Mouse (Mus musculus): ENCODE results near the gene Nlgn2. TPM values are rescaled to one million over a fixed set of nuclear protein-coding genes. Genes with fewer than 3 reads are reported as not detected.

The Nlgn2 gene
- polyA plus RNA-seq, 1 experiment from 2014 or later = 4.4 TPM

- H3K4me3 ChIP-seq (ENCODE audit: low read length) = peak overlapping the region; percentile 62
- H3K36me3 ChIP-seq (ENCODE audit: control insufficient read depth, insufficient read depth, low read length) = no peaks in the 10 kb centered on the region
- H3K4me1 ChIP-seq (replicated peaks; ENCODE audit: control insufficient read depth, insufficient read depth, low read length) = peaks cover 52% of the 10 kb centered on the region
- no peaks in the 10 kb centered on the region for H3K27me3 ChIP-seq (ENCODE audit: control insufficient read depth, insufficient read depth, low read depth, low read length)
- peak overlapping the region; percentile 95 for H3K27ac ChIP-seq (ENCODE audit: low read length)
- no peaks in the 10 kb centered on the region for H3K9me3 ChIP-seq (ENCODE audit: control insufficient read depth, low read length)
- peak; percentile 35; the same call in 1 of the 2 replicates for ATAC-seq (ENCODE audit: low read depth)
- peak overlapping the region; percentile 76 for H3K9ac ChIP-seq (ENCODE audit: low read length)
- peak overlapping the region; percentile 87 for H3K4me2 ChIP-seq (ENCODE audit: low read depth, low read length)
- 1% methylated on average over 18 of the region's 18 CpGs for WGBS
These were observed 42.9 kb upstream of the Nlgn2 start for GRCm38 (mm10) chr11:69880506-69880852.

GRCm38 (mm10) chr11:69879711-69880110 lies 42.1 kb upstream of the Nlgn2 start:
- Histone ChIP-seq H3K4me1 (replicated peaks; ENCODE audit: control insufficient read depth, insufficient read depth, low read length) (peaks cover 53% of the 10 kb centered on the region), H3K9ac (ENCODE audit: low read length) (peak overlapping the region; percentile 76), H3K27ac (ENCODE audit: low read length) (no peak overlapping the region), H3K9me3 (ENCODE audit: control insufficient read depth, low read length) (no peaks in the 10 kb centered on the region), H3K4me2 (ENCODE audit: low read depth, low read length) (peak overlapping the region; percentile 87), H3K4me3 (ENCODE audit: low read length) (peak overlapping the region; percentile 62), H3K36me3 (ENCODE audit: control insufficient read depth, insufficient read depth, low read length) (no peaks in the 10 kb centered on the region), H3K27me3 (ENCODE audit: control insufficient read depth, insufficient read depth, low read depth, low read length) (no peaks in the 10 kb centered on the region)
- ATAC-seq (ENCODE audit: low read depth) = no peak
- WGBS = 35% methylated on average over 15 of the region's 15 CpGs

GRCm38 (mm10) chr11:69878952-69879351 lies 41.4 kb upstream of the Nlgn2 start:
- 80% methylated on average over 6 of the region's 6 CpGs for WGBS
- Histone ChIP-seq H3K4me1 (replicated peaks; ENCODE audit: control insufficient read depth, insufficient read depth, low read length) (peaks cover 49% of the 10 kb centered on the region), H3K9me3 (ENCODE audit: control insufficient read depth, low read length) (no peaks in the 10 kb centered on the region), H3K9ac (ENCODE audit: low read length) (peak overlapping the region; percentile 76), H3K27me3 (ENCODE audit: control insufficient read depth, insufficient read depth, low read depth, low read length) (no peaks in the 10 kb centered on the region), H3K4me3 (ENCODE audit: low read length) (peak overlapping the region; percentile 62), H3K36me3 (ENCODE audit: control insufficient read depth, insufficient read depth, low read length) (no peaks in the 10 kb centered on the region), H3K27ac (ENCODE audit: low read length) (no peak overlapping the region), H3K4me2 (ENCODE audit: low read depth, low read length) (peak overlapping the region; percentile 87)
- ATAC-seq (ENCODE audit: low read depth) = no peak

- Histone ChIP-seq H3K4me3 (ENCODE audit: low read length) (no peak overlapping the region; the same call in 1 of the 2 replicates), H3K27ac (ENCODE audit: low read length) (no peak overlapping the region)
These were observed 40.8 kb upstream of the Nlgn2 start for GRCm38 (mm10) chr11:69878399-69878798.

GRCm38 (mm10) chr11:69877878-69878277 lies 40.3 kb upstream of the Nlgn2 start, which contains the start of gene Tmem95:
Gene Tmem95, minus strand, starts transcription at chr11:69878018.
- Histone ChIP-seq H3K4me1 (replicated peaks; ENCODE audit: control insufficient read depth, insufficient read depth, low read length) (peaks cover 49% of the 10 kb centered on the region), H3K9ac (ENCODE audit: low read length) (peak within 1 kb of the TSS; percentile 49; the same call in 1 of the 2 replicates), H3K4me2 (ENCODE audit: low read depth, low read length) (peak within 1 kb of the TSS; percentile 87), H3K9me3 (ENCODE audit: control insufficient read depth, low read length) (no peaks in the 10 kb centered on the region), H3K4me3 (ENCODE audit: low read length) (no peak within 1 kb of the TSS; the same call in 1 of the 2 replicates), H3K36me3 (ENCODE audit: control insufficient read depth, insufficient read depth, low read length) (no peaks in the 10 kb centered on the region), H3K27ac (ENCODE audit: low read length) (no peak within 1 kb of the TSS; the same call in 1 of the 2 replicates), H3K27me3 (ENCODE audit: control insufficient read depth, insufficient read depth, low read depth, low read length) (no peaks in the 10 kb centered on the region)
- WGBS = 81% methylated on average over 11 of the region's 11 CpGs
- no peak for ATAC-seq (ENCODE audit: low read depth)

More at GRCm38 (mm10) chr11:69878399-69878798, 40.8 kb upstream of the Nlgn2 start:
- ATAC-seq (ENCODE audit: low read depth) = no peak
- no peaks in the 10 kb centered on the region for H3K27me3 ChIP-seq (ENCODE audit: control insufficient read depth, insufficient read depth, low read depth, low read length)
- H3K9me3 ChIP-seq (ENCODE audit: control insufficient read depth, low read length) = no peaks in the 10 kb centered on the region
- no peaks in the 10 kb centered on the region for H3K36me3 ChIP-seq (ENCODE audit: control insufficient read depth, insufficient read depth, low read length)
- no peak overlapping the region for H3K4me2 ChIP-seq (ENCODE audit: low read depth, low read length)
- WGBS = 75% methylated on average over 3 of the region's 3 CpGs
- H3K4me1 ChIP-seq (replicated peaks; ENCODE audit: control insufficient read depth, insufficient read depth, low read length) = peaks cover 49% of the 10 kb centered on the region
- peak overlapping the region; percentile 49; the same call in 1 of the 2 replicates for H3K9ac ChIP-seq (ENCODE audit: low read length)

GRCm38 (mm10) chr11:69876867-69877266 lies 39.3 kb upstream of the Nlgn2 start:
- peak overlapping the region; percentile 72 for H3K27ac ChIP-seq (ENCODE audit: low read length)
- H3K4me1 ChIP-seq (replicated peaks; ENCODE audit: control insufficient read depth, insufficient read depth, low read length) = peaks cover 49% of the 10 kb centered on the region
- WGBS = 3% methylated on average over 12 of the region's 12 CpGs
- ATAC-seq (ENCODE audit: low read depth) = peak; percentile 16
- no peaks in the 10 kb centered on the region for H3K27me3 ChIP-seq (ENCODE audit: control insufficient read depth, insufficient read depth, low read depth, low read length)
- no peaks in the 10 kb centered on the region for H3K9me3 ChIP-seq (ENCODE audit: control insufficient read depth, low read length)
- no peak overlapping the region for H3K4me3 ChIP-seq (ENCODE audit: low read length)
- no peaks in the 10 kb centered on the region for H3K36me3 ChIP-seq (ENCODE audit: control insufficient read depth, insufficient read depth, low read length)
- 0 out of 2 replicates have a peak overlapping the region, but pooled peaks have one; percentile 13 for H3K9ac ChIP-seq (ENCODE audit: low read length)
- H3K4me2 ChIP-seq (ENCODE audit: low read depth, low read length) = peak overlapping the region; percentile 36

GRCm38 (mm10) chr11:69876186-69876585 lies 38.6 kb upstream of the Nlgn2 start:
- ATAC-seq (ENCODE audit: low read depth) = peak; percentile 18
- H3K4me1 ChIP-seq (replicated peaks; ENCODE audit: control insufficient read depth, insufficient read depth, low read length) = peaks cover 45% of the 10 kb centered on the region
- 24% methylated on average over 7 of the region's 7 CpGs for WGBS

GRCm38 (mm10) chr11:69872451-69872850 lies 34.9 kb upstream of the Nlgn2 start:
- no peaks in the 10 kb centered on the region for H3K36me3 ChIP-seq (ENCODE audit: control insufficient read depth, insufficient read depth, low read length)
- H3K9me3 ChIP-seq (ENCODE audit: control insufficient read depth, low read length) = no peaks in the 10 kb centered on the region
- no peaks in the 10 kb centered on the region for H3K27me3 ChIP-seq (ENCODE audit: control insufficient read depth, insufficient read depth, low read depth, low read length)
- ATAC-seq (ENCODE audit: low read depth) = no peak
- H3K4me2 ChIP-seq (ENCODE audit: low read depth, low read length) = no peak overlapping the region
- no peak overlapping the region for H3K4me3 ChIP-seq (ENCODE audit: low read length)
- H3K4me1 ChIP-seq (replicated peaks; ENCODE audit: control insufficient read depth, insufficient read depth, low read length) = peaks cover 19% of the 10 kb centered on the region
- no peak overlapping the region for H3K9ac ChIP-seq (ENCODE audit: low read length)
- H3K27ac ChIP-seq (ENCODE audit: low read length) = no peak overlapping the region
- 67% methylated on average over 4 of the region's 4 CpGs for WGBS

More at GRCm38 (mm10) chr11:69876186-69876585, 38.6 kb upstream of the Nlgn2 start:
- H3K9me3 ChIP-seq (ENCODE audit: control insufficient read depth, low read length) = no peaks in the 10 kb centered on the region
- H3K9ac ChIP-seq (ENCODE audit: low read length) = no peak overlapping the region
- H3K27me3 ChIP-seq (ENCODE audit: control insufficient read depth, insufficient read depth, low read depth, low read length) = no peaks in the 10 kb centered on the region
- H3K4me3 ChIP-seq (ENCODE audit: low read length) = no peak overlapping the region
- H3K36me3 ChIP-seq (ENCODE audit: control insufficient read depth, insufficient read depth, low read length) = no peaks in the 10 kb centered on the region
- H3K27ac ChIP-seq (ENCODE audit: low read length) = peak overlapping the region; percentile 72
- no peak overlapping the region for H3K4me2 ChIP-seq (ENCODE audit: low read depth, low read length)

GRCm38 (mm10) chr11:69871822-69872221 lies 34.2 kb upstream of the Nlgn2 start:
- Histone ChIP-seq H3K4me1 (replicated peaks; ENCODE audit: control insufficient read depth, insufficient read depth, low read length) (peaks cover 13% of the 10 kb centered on the region), H3K36me3 (ENCODE audit: control insufficient read depth, insufficient read depth, low read length) (no peaks in the 10 kb centered on the region), H3K27me3 (ENCODE audit: control insufficient read depth, insufficient read depth, low read depth, low read length) (no peaks in the 10 kb centered on the region), H3K4me2 (ENCODE audit: low read depth, low read length) (no peak overlapping the region), H3K9ac (ENCODE audit: low read length) (no peak overlapping the region), H3K9me3 (ENCODE audit: control insufficient read depth, low read length) (no peaks in the 10 kb centered on the region), H3K27ac (ENCODE audit: low read length) (no peak overlapping the region), H3K4me3 (ENCODE audit: low read length) (no peak overlapping the region)
- WGBS = 80% methylated on average over 7 of the region's 7 CpGs
- no peak for ATAC-seq (ENCODE audit: low read depth)

All from lung, embryonic 16.5 days (tissue).